Mouse (Mus musculus) liver, embryonic 11.5 days (tissue): ENCODE measurements around the gene Rpusd4. TPM values are rescaled to one million over a fixed set of nuclear protein-coding genes. Genes with fewer than 3 reads are reported as not detected.

Source experiments
- ATAC-seq: fragments of 200-750 bp; cut with Nextera tagmentation; replicated peaks from 2 replicates; pipeline ENCODE4 v1.8.0; 2017; ENCODE audit warnings: moderate number of reproducible peaks, mild to moderate bottlenecking, moderate TSS enrichment, moderate library complexity; ENCODE audit not compliant: low FRiP score
- DNase-seq: peaks from one replicate; pipeline ENCODE4 v3.0.0-alpha.2; 2017; ENCODE audit warnings: low spot score
- H3K27ac ChIP-seq: fragments of 300-500 bp; sonication (generic); 2 replicates; pipeline ENCODE4 v1.5.1; 2014; ENCODE audit warnings: mild to moderate bottlenecking, low read depth, low read length, control low read depth
- H3K27me3 ChIP-seq: fragments of 300-500 bp; sonication (generic); replicated peaks from 2 replicates; pipeline ENCODE4 v1.6.1; 2014; ENCODE audit warnings: low read length, mixed read lengths; ENCODE audit not compliant: control insufficient read depth, insufficient read depth
- H3K36me3 ChIP-seq: fragments of 300-500 bp; sonication (generic); 2 replicates; pipeline ENCODE4 v1.6.1; 2014; ENCODE audit warnings: mild to moderate bottlenecking, low read length, moderate library complexity, mixed read lengths; ENCODE audit not compliant: control insufficient read depth, insufficient read depth
- H3K4me1 ChIP-seq: fragments of 300-500 bp; sonication (generic); replicated peaks from 2 replicates; pipeline ENCODE4 v1.6.1; 2014; ENCODE audit warnings: low read length, mixed read lengths; ENCODE audit not compliant: control insufficient read depth, insufficient read depth
- H3K4me2 ChIP-seq: fragments of 300-500 bp; sonication (generic); 2 replicates; pipeline ENCODE4 v1.6.1; 2014; ENCODE audit warnings: mild to moderate bottlenecking, control low read depth, moderate library complexity
- H3K4me3 ChIP-seq: fragments of 300-500 bp; sonication (generic); 2 replicates; pipeline ENCODE4 v1.5.1; 2014; ENCODE audit warnings: low read depth, low read length, control low read depth
- H3K9ac ChIP-seq: fragments of 300-500 bp; sonication (generic); 2 replicates; pipeline ENCODE4 v1.6.1; 2014; ENCODE audit warnings: low read depth, low read length, control low read depth
- H3K9me3 ChIP-seq: fragments of 300-500 bp; sonication (generic); 2 replicates; pipeline ENCODE4 v1.6.1; 2016; ENCODE audit warnings: low read length, inconsistent platforms, mixed read lengths; ENCODE audit not compliant: control insufficient read depth
- WGBS: fragments of 180-500 bp; shearing (Covaris S2); extraction: QIAGEN DNeasy Blood & Tissue Kit; methylation state at CpG from one replicate; pipeline ENCODE4 v1.1.7; 2014; 5-methylcytosine and 5-hydroxymethylcytosine counted together
- polyA plus RNA-seq: library from polyadenylated mRNA; unstranded; fragments of >200 nt; fragmentation: Nextera tagmentation; extraction: Ambion mirVana; gene quantifications from 2 replicates; pipeline ENCODE4 v1.2.1, GENCODE M21; 2014

Gene Rpusd4
- polyA plus RNA-seq, 1 experiment from 2014 or later: 34.6 TPM

GRCm38 (mm10) chr9:35282006-35282850, 14.6 kb downstream of the Rpusd4 start:
- no peaks in the 10 kb centered on the region for H3K27me3 ChIP-seq
- DNase-seq (no peak), ATAC-seq (no peak)
- H3K27ac ChIP-seq: no peak overlapping the region
- H3K9ac ChIP-seq: no peak overlapping the region
- H3K9me3 ChIP-seq: no peaks in the 10 kb centered on the region
- H3K4me3 ChIP-seq: no peak overlapping the region
- H3K4me1 ChIP-seq: no peaks in the 10 kb centered on the region
- no peak overlapping the region for H3K4me2 ChIP-seq
- H3K36me3 ChIP-seq: peaks cover 4% of the 10 kb centered on the region; the same call in 1 of the 2 replicates
- 23% methylated on average over 5 of the region's 5 CpGs for WGBS

- 69% methylated on average over 5 of the region's 5 CpGs for WGBS
- no peak overlapping the region for H3K4me3 ChIP-seq
- DNase-seq: no peak
- no peak for ATAC-seq
- H3K27me3 ChIP-seq: no peaks in the 10 kb centered on the region
- H3K4me1 ChIP-seq: no peaks in the 10 kb centered on the region
- H3K9me3 ChIP-seq: no peaks in the 10 kb centered on the region
- H3K4me2 ChIP-seq: no peak overlapping the region
- peaks cover 3% of the 10 kb centered on the region; the same call in 1 of the 2 replicates for H3K36me3 ChIP-seq
- H3K27ac ChIP-seq: no peak overlapping the region
- H3K9ac ChIP-seq: no peak overlapping the region
Measured at GRCm38 (mm10) chr9:35282851-35283200, 15.2 kb downstream of the Rpusd4 start.

- Histone ChIP-seq H3K9me3 (no peaks in the 10 kb centered on the region), H3K36me3 (no peaks in the 10 kb centered on the region; the same call in 1 of the 2 replicates), H3K4me3 (no peak overlapping the region), H3K27ac (no peak overlapping the region), H3K9ac (no peak overlapping the region), H3K4me1 (no peaks in the 10 kb centered on the region), H3K27me3 (no peaks in the 10 kb centered on the region), H3K4me2 (no peak overlapping the region)
- DNase-seq (no peak), ATAC-seq (no peak)
- 70% methylated on average over 13 of the region's 13 CpGs for WGBS
Measured at GRCm38 (mm10) chr9:35283415-35284069, 15.9 kb downstream of the Rpusd4 start.

GRCm38 (mm10) chr9:35284351-35284750, 16.7 kb downstream of the Rpusd4 start:
- WGBS: 76% methylated on average over 4 of the region's 4 CpGs
- H3K36me3 ChIP-seq: no peaks in the 10 kb centered on the region; the same call in 1 of the 2 replicates

GRCm38 (mm10) chr9:35286351-35286750, 18.7 kb downstream of the Rpusd4 start:
- ATAC-seq: no peak
- Histone ChIP-seq H3K9me3 (no peaks in the 10 kb centered on the region), H3K4me1 (no peaks in the 10 kb centered on the region), H3K27ac (no peak overlapping the region), H3K9ac (no peak overlapping the region), H3K36me3 (no peaks in the 10 kb centered on the region; the same call in 1 of the 2 replicates), H3K27me3 (no peaks in the 10 kb centered on the region), H3K4me2 (no peak overlapping the region), H3K4me3 (no peak overlapping the region)
- no peak for DNase-seq
- 74% methylated on average over 3 of the region's 3 CpGs for WGBS

More at GRCm38 (mm10) chr9:35284351-35284750, 16.7 kb downstream of the Rpusd4 start:
- H3K4me3 ChIP-seq: no peak overlapping the region
- H3K9ac ChIP-seq: no peak overlapping the region
- H3K9me3 ChIP-seq: no peaks in the 10 kb centered on the region
- DNase-seq (no peak), ATAC-seq (no peak)
- no peak overlapping the region for H3K27ac ChIP-seq
- no peak overlapping the region for H3K4me2 ChIP-seq
- H3K4me1 ChIP-seq: no peaks in the 10 kb centered on the region
- no peaks in the 10 kb centered on the region for H3K27me3 ChIP-seq

- no peaks in the 10 kb centered on the region for H3K4me1 ChIP-seq
- DNase-seq (no peak), ATAC-seq (no peak)
- H3K36me3 ChIP-seq: no peaks in the 10 kb centered on the region
- no peak overlapping the region for H3K9ac ChIP-seq
- H3K9me3 ChIP-seq: no peaks in the 10 kb centered on the region
- no peak overlapping the region for H3K27ac ChIP-seq
- WGBS: 46% methylated on average over 7 of the region's 7 CpGs
- no peak overlapping the region for H3K4me3 ChIP-seq
- no peaks in the 10 kb centered on the region for H3K27me3 ChIP-seq
- H3K4me2 ChIP-seq: no peak overlapping the region
Measured at GRCm38 (mm10) chr9:35289992-35290391, 22.3 kb downstream of the Rpusd4 start.

GRCm38 (mm10) chr9:35290417-35290816, 22.8 kb downstream of the Rpusd4 start:
- Histone ChIP-seq H3K9ac (no peak overlapping the region), H3K27me3 (no peaks in the 10 kb centered on the region), H3K9me3 (no peaks in the 10 kb centered on the region), H3K4me1 (no peaks in the 10 kb centered on the region), H3K36me3 (no peaks in the 10 kb centered on the region), H3K4me3 (no peak overlapping the region), H3K4me2 (no peak overlapping the region), H3K27ac (no peak overlapping the region)
- no peak for DNase-seq
- ATAC-seq: no peak
- WGBS: 76% methylated on average over 3 of the region's 3 CpGs

- ATAC-seq: no peak
- H3K9ac ChIP-seq: no peak overlapping the region
- H3K9me3 ChIP-seq: no peaks in the 10 kb centered on the region
- H3K4me3 ChIP-seq: no peak overlapping the region
- H3K4me2 ChIP-seq: no peak overlapping the region
- DNase-seq: no peak
- no peak overlapping the region for H3K27ac ChIP-seq
- no peaks in the 10 kb centered on the region for H3K36me3 ChIP-seq
- H3K27me3 ChIP-seq: no peaks in the 10 kb centered on the region
- H3K4me1 ChIP-seq: no peaks in the 10 kb centered on the region
- 44% methylated on average over 4 of the region's 4 CpGs for WGBS
Measured at GRCm38 (mm10) chr9:35290916-35291315, 23.3 kb downstream of the Rpusd4 start.
